Mouse (Mus musculus) heart, embryonic 14.5 days (tissue): ENCODE results near the gene Lyrm7. TPM values are rescaled to one million over a fixed set of nuclear protein-coding genes. Genes with fewer than 3 reads are reported as not detected.
"Not testable (repeated sequence)": the region's sequence is repeated elsewhere in the genome, so short reads cannot be mapped to it uniquely, and the experiment has no call there.

ENCODE experiments used
- ATAC-seq: fragments of 200-750 bp; cut with Nextera tagmentation; 2 replicates; pipeline ENCODE4 v1.8.0; 2017; ENCODE audit warnings: low read depth, moderate TSS enrichment; ENCODE audit not compliant: insufficient number of reproducible peaks, insufficient read depth, low FRiP score
- H3K27ac ChIP-seq, 2 experiments: fragments of 200-500 bp in 1 of 2; fragments of 300-500 bp in 1 of 2; sonication (generic) in 1 of 2; replicated peaks in 1 of 2; 2 replicates each; pipeline ENCODE4 v1.5.1; 2012 to 2014; ENCODE audit warnings: low read depth in 2 of 2, low read length in 2 of 2, control low read depth in 1 of 2, mild to moderate bottlenecking in 1 of 2, mixed read lengths in 1 of 2; ENCODE audit not compliant: control insufficient read depth in 1 of 2, insufficient read depth in 1 of 2
- H3K27me3 ChIP-seq: fragments of 300-500 bp; sonication (generic); 2 replicates; pipeline ENCODE4 v1.6.1; 2014; ENCODE audit warnings: mild to moderate bottlenecking, low read length, control low read depth; ENCODE audit not compliant: control insufficient read depth, insufficient read depth
- H3K36me3 ChIP-seq: fragments of 300-500 bp; sonication (generic); 2 replicates; pipeline ENCODE4 v1.6.1; 2014; ENCODE audit warnings: mild to moderate bottlenecking, control low read depth, low read length, mixed read lengths; ENCODE audit not compliant: control insufficient read depth, insufficient read depth
- H3K4me1 ChIP-seq, 2 experiments: fragments of 200-500 bp in 1 of 2; fragments of 300-500 bp in 1 of 2; sonication (generic) in 1 of 2; 2 replicates each; pipeline ENCODE4 v1.6.1; 2012 to 2014; ENCODE audit warnings: low read length in 2 of 2, control low read depth in 1 of 2, mixed read lengths in 1 of 2; ENCODE audit not compliant: control insufficient read depth in 2 of 2, insufficient read depth in 2 of 2
- H3K4me2 ChIP-seq: fragments of 300-500 bp; sonication (generic); 2 replicates; pipeline ENCODE4 v1.6.1; 2014; ENCODE audit warnings: mild to moderate bottlenecking, low read length
- H3K4me3 ChIP-seq, 2 experiments: fragments of 200-500 bp in 1 of 2; fragments of 300-500 bp in 1 of 2; sonication (generic) in 1 of 2; 2 replicates each; pipeline ENCODE4 v1.5.1; 2012 to 2014; ENCODE audit warnings: low read length in 2 of 2, mild to moderate bottlenecking in 2 of 2, control low read depth in 1 of 2, low read depth in 1 of 2, moderate library complexity in 1 of 2; ENCODE audit not compliant: control insufficient read depth in 1 of 2, insufficient read depth in 1 of 2
- H3K9ac ChIP-seq: fragments of 300-500 bp; sonication (generic); 2 replicates; pipeline ENCODE4 v1.6.1; 2014; ENCODE audit warnings: mild to moderate bottlenecking, low read length
- H3K9me3 ChIP-seq: fragments of 300-500 bp; sonication (generic); 2 replicates; pipeline ENCODE4 v1.6.1; 2016; ENCODE audit warnings: low read length, control low read depth; ENCODE audit not compliant: control insufficient read depth
- WGBS: fragments of 180-500 bp; shearing (Covaris S2); extraction: QIAGEN DNeasy Blood & Tissue Kit; methylation state at CpG from one replicate; pipeline ENCODE4 v1.1.7; 2014; 5-methylcytosine and 5-hydroxymethylcytosine counted together
- polyA plus RNA-seq: library from polyadenylated mRNA; unstranded; fragments of >200 nt; fragmentation: Nextera tagmentation; extraction: Ambion mirVana; gene quantifications from 2 replicates; pipeline ENCODE4 v1.2.1, GENCODE M21; 2014

The Lyrm7 gene
- polyA plus RNA-seq, 1 experiment from 2014 or later, result 17.5 TPM

DNA sequence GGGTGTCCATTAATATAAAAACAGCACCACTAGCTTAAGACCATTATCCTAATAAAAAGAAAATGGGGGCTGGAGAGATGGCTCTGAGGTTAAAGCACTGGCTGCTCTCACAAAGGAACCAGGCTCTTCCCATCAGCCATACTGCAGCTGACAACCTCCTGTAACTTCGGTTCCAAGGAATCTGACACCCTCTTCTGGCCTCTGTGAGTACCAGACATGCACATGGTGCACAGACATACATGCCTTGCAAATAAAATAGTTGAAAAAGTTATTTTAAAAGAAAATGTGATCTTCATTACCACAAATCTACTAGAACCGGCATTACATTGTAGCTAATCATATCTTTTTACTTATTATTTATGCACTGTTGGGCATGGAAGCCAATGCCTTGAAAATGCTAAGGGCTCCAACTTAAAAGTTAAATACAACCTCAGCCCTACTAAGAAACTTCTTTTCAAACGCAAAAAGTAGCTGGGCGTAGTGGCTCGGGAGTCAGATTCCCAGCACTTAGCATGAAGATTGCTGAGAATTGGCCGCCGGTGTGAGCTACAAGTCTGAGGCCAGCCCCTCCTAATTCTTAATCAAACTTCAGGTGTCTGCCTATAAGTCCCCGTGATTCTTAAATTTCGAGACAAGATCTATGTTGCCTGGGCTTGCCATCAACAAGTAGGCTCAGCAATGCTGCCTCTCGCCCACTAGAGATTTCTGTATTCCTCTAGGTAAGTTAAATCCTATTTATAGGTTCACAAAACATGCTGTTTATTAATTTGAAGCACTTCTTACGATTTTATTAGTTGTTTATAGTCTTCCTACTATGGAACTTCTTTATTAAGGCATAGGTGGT is 1.2 kb downstream of the Lyrm7 start:
- no peak for ATAC-seq
- H3K4me3 ChIP-seq, result peak overlapping the region; percentile 66 to 81
- H3K9me3 ChIP-seq, result no peaks in the 10 kb centered on the region
- H3K4me2 ChIP-seq, result peak overlapping the region; percentile 82
- WGBS, result 25% methylated on average over 11 of the region's 11 CpGs
- peak overlapping the region; percentile 76 to 78 for H3K27ac ChIP-seq
- peaks cover 0 to 4% of the 10 kb centered on the region in 2 experiments; a peak in 1 of 4 replicates for H3K4me1 ChIP-seq
- H3K9ac ChIP-seq, result peak overlapping the region; percentile 82
- H3K36me3 ChIP-seq, result no peaks in the 10 kb centered on the region
- no peaks in the 10 kb centered on the region for H3K27me3 ChIP-seq

GRCm38 (mm10) chr11:54858880-54859279 is 1.8 kb downstream of the Lyrm7 start:
- H3K27me3 ChIP-seq, H3K27ac ChIP-seq, H3K4me1 ChIP-seq, H3K36me3 ChIP-seq, H3K9me3 ChIP-seq, H3K4me3 ChIP-seq, ATAC-seq, H3K4me2 ChIP-seq, H3K9ac ChIP-seq: not testable (repeated sequence)
- WGBS, result 93% methylated on average over 11 of the region's 12 CpGs

DNA sequence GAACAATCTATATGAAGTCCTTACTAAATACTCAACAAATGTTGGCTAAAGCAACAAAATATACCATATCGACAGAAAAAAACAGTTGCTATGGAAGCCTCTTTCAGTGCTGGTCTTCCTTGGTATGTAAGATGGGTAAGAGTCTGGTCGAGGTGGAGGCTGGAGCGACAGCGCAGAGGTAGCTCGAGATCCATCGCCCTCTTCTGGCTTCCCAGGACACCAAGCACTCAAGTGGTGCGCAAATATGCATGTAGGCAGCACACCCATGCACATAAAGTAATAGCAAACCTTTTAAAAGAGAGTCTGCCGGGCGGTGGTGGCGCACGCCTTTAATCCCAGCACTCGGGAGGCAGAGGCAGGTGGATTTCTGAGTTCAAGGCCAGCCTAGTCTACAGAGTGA is 9.1 kb downstream of the Lyrm7 start:
- WGBS, result 93% methylated on average over 12 of the region's 12 CpGs
- no peaks in the 10 kb centered on the region for H3K36me3 ChIP-seq
- peaks cover 3 to 6% of the 10 kb centered on the region in 2 experiments; a peak in 2 of 4 replicates for H3K4me1 ChIP-seq
- ATAC-seq, result no peak
- no peak overlapping the region for H3K9ac ChIP-seq
- no peaks in the 10 kb centered on the region for H3K9me3 ChIP-seq
- H3K27me3 ChIP-seq, result no peaks in the 10 kb centered on the region
- no peak overlapping the region for H3K4me2 ChIP-seq
- no peak overlapping the region for H3K27ac ChIP-seq
- no peak overlapping the region for H3K4me3 ChIP-seq

DNA sequence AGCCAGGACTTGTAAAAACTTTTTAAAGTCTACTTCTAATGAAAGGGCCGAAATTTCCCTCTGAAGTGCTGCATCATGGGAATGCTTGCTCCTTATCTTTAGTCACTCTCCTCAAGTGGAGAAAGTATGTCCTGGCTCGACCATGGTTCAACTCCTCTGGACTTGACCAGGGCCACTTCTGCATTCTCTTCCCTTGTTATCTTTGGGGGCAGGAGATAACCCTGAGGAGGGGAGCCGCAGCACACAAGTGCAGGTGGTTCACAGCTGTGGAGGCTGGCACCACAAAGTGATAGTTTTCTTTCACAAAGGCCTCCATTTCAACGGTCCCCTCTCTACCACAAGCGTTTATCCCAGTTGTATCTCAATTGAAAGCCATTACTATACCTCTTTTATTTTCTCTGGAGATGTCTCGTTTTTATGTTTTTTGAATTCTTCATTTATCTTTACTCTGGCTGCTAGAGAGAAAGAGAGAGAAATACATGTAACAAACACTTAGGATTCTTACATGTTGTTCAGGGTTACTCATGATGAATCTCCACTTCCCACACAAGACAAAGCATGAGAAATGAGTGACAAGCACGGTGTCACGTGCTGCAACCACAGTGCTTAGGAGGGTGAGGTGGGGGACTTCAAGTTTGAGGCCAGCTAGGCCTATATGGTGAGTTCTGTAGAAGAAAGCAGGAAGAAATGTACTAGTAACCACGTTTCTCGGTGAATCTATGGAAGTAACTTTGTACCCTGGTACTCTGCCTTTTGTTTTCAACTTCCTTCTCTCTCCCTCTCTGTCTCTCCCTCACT is 10.6 kb downstream of the Lyrm7 start:
- no peaks in the 10 kb centered on the region for H3K36me3 ChIP-seq
- H3K27ac ChIP-seq, result no peak overlapping the region
- H3K9ac ChIP-seq, result no peak overlapping the region
- H3K4me2 ChIP-seq, result no peak overlapping the region
- no peaks in the 10 kb centered on the region for H3K9me3 ChIP-seq
- WGBS, result 44% methylated on average over 10 of the region's 10 CpGs
- H3K27me3 ChIP-seq, result no peaks in the 10 kb centered on the region
- H3K4me1 ChIP-seq, result peaks cover 3 to 11% of the 10 kb centered on the region in 2 experiments; a peak in 3 of 4 replicates
- ATAC-seq, result no peak
- no peak overlapping the region for H3K4me3 ChIP-seq

DNA sequence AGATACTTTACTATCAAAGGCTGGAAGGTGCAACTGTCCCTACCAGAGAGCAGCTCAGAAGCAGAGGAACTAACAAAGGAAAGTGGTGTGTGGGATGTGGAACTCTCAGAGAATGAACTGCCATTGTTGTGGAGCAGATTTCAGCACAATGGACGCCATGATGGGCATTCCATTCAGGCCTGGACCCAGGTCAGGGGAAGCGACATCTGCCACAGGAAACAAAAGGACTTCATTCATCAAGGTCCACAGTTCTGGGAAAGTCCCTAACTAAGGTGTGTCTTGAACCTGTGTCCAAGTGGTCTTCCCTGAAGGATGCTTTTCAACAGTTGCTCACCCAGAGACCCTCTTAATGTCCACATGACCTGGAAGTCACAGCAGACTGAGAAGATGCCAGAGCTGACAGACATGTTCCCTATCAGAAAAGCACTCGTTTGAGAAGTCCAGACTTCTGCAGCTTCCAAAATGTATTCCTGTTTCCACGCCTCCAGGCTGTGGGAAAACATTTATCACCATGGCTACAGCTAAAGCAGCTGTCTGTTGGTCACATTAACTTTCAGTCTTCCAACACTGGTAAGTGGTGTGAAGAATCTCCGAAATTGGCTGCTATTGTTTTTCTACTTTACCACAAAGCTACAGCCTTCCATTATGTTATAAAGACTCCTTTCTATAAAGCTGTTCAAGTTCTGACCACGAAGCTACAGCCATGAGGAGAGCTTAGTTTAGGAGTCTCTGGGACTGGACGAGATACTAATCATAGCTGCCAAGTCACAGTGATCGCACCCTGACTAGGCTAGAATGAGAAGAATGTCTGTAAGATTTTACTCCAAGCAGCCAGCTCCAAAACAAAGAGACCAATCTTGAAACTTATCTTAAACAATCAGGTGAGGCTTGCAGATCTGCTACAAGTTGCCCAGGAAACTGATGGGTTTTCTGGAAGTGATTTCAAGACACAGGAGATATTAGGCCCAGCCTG is 15.0 kb downstream of the Lyrm7 start:
- no peak overlapping the region for H3K4me2 ChIP-seq
- H3K27me3 ChIP-seq, result no peaks in the 10 kb centered on the region
- H3K9ac ChIP-seq, result no peak overlapping the region
- peaks cover 3 to 14% of the 10 kb centered on the region in 2 experiments; a peak in 3 of 4 replicates for H3K4me1 ChIP-seq
- H3K4me3 ChIP-seq, result no peak overlapping the region
- 42% methylated on average over 8 of the region's 8 CpGs for WGBS
- no peak overlapping the region for H3K27ac ChIP-seq
- H3K36me3 ChIP-seq, result no peaks in the 10 kb centered on the region
- no peaks in the 10 kb centered on the region for H3K9me3 ChIP-seq
- ATAC-seq, result no peak

- no peak overlapping the region for H3K27ac ChIP-seq
These were observed 15.8 kb downstream of the Lyrm7 start for GRCm38 (mm10) chr11:54844959-54845358.

DNA sequence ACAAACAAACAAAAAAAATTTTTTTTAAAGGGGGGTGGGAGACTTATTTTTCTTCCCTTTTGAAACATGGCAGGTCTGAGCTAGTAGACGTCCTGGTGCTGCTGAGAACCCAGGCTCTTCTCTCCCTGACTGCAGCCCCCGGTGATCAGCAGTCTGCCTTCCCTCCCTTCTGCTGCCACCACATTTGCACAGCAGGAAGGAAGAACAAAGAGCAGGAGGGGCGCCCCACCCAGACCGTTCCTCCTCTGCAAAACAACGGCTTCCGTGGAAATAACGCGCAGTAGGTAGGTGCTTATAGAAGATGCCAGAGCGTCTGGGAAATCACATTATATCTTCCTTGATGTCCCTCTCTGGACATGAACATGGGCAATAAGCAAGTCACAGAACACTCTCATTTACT is 16.3 kb downstream of the Lyrm7 start:
- 57% methylated on average over 9 of the region's 9 CpGs for WGBS
- no peak overlapping the region for H3K4me3 ChIP-seq
- ATAC-seq, result no peak
- peaks cover 0 to 8% of the 10 kb centered on the region in 2 experiments; a peak in 2 of 4 replicates for H3K4me1 ChIP-seq
- H3K4me2 ChIP-seq, result no peak overlapping the region
- H3K9ac ChIP-seq, result no peak overlapping the region
- no peaks in the 10 kb centered on the region for H3K9me3 ChIP-seq
- no peaks in the 10 kb centered on the region for H3K36me3 ChIP-seq
- no peaks in the 10 kb centered on the region for H3K27me3 ChIP-seq
- no peak overlapping the region for H3K27ac ChIP-seq

More at GRCm38 (mm10) chr11:54844959-54845358, 15.8 kb downstream of the Lyrm7 start:
- H3K27me3 ChIP-seq, result no peaks in the 10 kb centered on the region
- H3K9me3 ChIP-seq, result no peaks in the 10 kb centered on the region
- no peak overlapping the region for H3K4me3 ChIP-seq
- no peak for ATAC-seq
- no peaks in the 10 kb centered on the region for H3K36me3 ChIP-seq
- H3K9ac ChIP-seq, result no peak overlapping the region
- peaks cover 2 to 13% of the 10 kb centered on the region in 2 experiments; a peak in 3 of 4 replicates for H3K4me1 ChIP-seq
- no peak overlapping the region for H3K4me2 ChIP-seq
- WGBS, result 66% methylated on average over 5 of the region's 5 CpGs
